Mouse (Mus musculus): ENCODE measurements around the gene Kalrn.

Gene Kalrn

GRCm38 (mm10) chr16:33990712-33991111 lies 582.6 kb downstream of the Kalrn start:
- no peak for DNase-seq (ENCODE audit: low spot score in 2 of 2)

- no peak for DNase-seq (ENCODE audit: low spot score in 2 of 2)
These were observed 584.2 kb downstream of the Kalrn start for GRCm38 (mm10) chr16:33989106-33989505.

- DNase-seq (ENCODE audit: low spot score in 2 of 2), result peak; percentile 43 to 71
These were observed 584.8 kb downstream of the Kalrn start for GRCm38 (mm10) chr16:33988358-33989012.

GRCm38 (mm10) chr16:33986993-33987392 lies 586.3 kb downstream of the Kalrn start:
- DNase-seq (ENCODE audit: low spot score in 2 of 2), result no peak

- no peak for DNase-seq (ENCODE audit: low spot score in 2 of 2)
These were observed 588.0 kb downstream of the Kalrn start for GRCm38 (mm10) chr16:33985372-33985771.

GRCm38 (mm10) chr16:33983712-33984111 lies 589.6 kb downstream of the Kalrn start:
- DNase-seq (ENCODE audit: low spot score in 2 of 2), result no peak

GRCm38 (mm10) chr16:33979855-33980254 lies 593.5 kb downstream of the Kalrn start:
- no peak for DNase-seq (ENCODE audit: low spot score in 2 of 2)

- DNase-seq (ENCODE audit: low spot score in 2 of 2), result peak in 1 of 2 experiments; percentile 25
These were observed 606.1 kb downstream of the Kalrn start for GRCm38 (mm10) chr16:33967283-33967640.

GRCm38 (mm10) chr16:33966538-33967282 lies 606.6 kb downstream of the Kalrn start, which contains the start of gene Umps:
TSS of gene Umps (minus strand) at chr16:33967038.
- DNase-seq (ENCODE audit: low spot score in 2 of 2), result peak; percentile 83 to 87

GRCm38 (mm10) chr16:33965878-33966537 lies 607.3 kb downstream of the Kalrn start:
- peak; percentile 19 to 22 for DNase-seq (ENCODE audit: low spot score in 2 of 2)

- DNase-seq (ENCODE audit: low spot score in 2 of 2), result no peak
These were observed 609.8 kb downstream of the Kalrn start for GRCm38 (mm10) chr16:33963509-33963908.

GRCm38 (mm10) chr16:33954793-33955192 lies 618.5 kb downstream of the Kalrn start:
- DNase-seq (ENCODE audit: low spot score in 2 of 2), result no peak

- no peak for DNase-seq (ENCODE audit: low spot score in 2 of 2)
These were observed 620.3 kb downstream of the Kalrn start for GRCm38 (mm10) chr16:33953008-33953407.

- peak; percentile 56 to 84 for DNase-seq (ENCODE audit: low spot score in 2 of 2)
These were observed 622.5 kb downstream of the Kalrn start for GRCm38 (mm10) chr16:33950830-33951229.

- DNase-seq (ENCODE audit: low spot score in 2 of 2), result no peak
These were observed 622.9 kb downstream of the Kalrn start for GRCm38 (mm10) chr16:33950386-33950785.

- DNase-seq (ENCODE audit: low spot score in 2 of 2), result no peak
These were observed 625.4 kb downstream of the Kalrn start for GRCm38 (mm10) chr16:33947664-33948571.

- no peak for DNase-seq (ENCODE audit: low spot score in 2 of 2)
These were observed 627.3 kb downstream of the Kalrn start for GRCm38 (mm10) chr16:33946021-33946420.

- DNase-seq (ENCODE audit: low spot score in 2 of 2), result no peak
These were observed 628.6 kb downstream of the Kalrn start for GRCm38 (mm10) chr16:33944772-33945171.

- no peak for DNase-seq (ENCODE audit: low spot score in 2 of 2)
These were observed 629.2 kb downstream of the Kalrn start for GRCm38 (mm10) chr16:33944126-33944525.

GRCm38 (mm10) chr16:33943388-33943787 lies 629.9 kb downstream of the Kalrn start:
- no peak for DNase-seq (ENCODE audit: low spot score in 2 of 2)

GRCm38 (mm10) chr16:33942341-33942740 lies 631.0 kb downstream of the Kalrn start:
- no peak for DNase-seq (ENCODE audit: low spot score in 2 of 2)
